Mouse (Mus musculus): ENCODE measurements around the gene Nkx2-3.

GRCm38 (mm10) chr19:43659632-43660031 lies 47.5 kb downstream of the Nkx2-3 start:
- TF ChIP-seq GATA1 (IDR thresholded peaks at IDR 0.05; ENCODE audit: borderline replicate concordance, low read length) (no peak), FLI1 (IDR thresholded peaks at IDR 0.05; ENCODE audit: low read length) (no peak)
